Mouse (Mus musculus): ENCODE results near the gene Celf5. TPM values are rescaled to one million over a fixed set of nuclear protein-coding genes. Genes with fewer than 3 reads are reported as not detected.

Celf5 gene
- polyA plus RNA-seq, 1 experiment = 309 TPM

DNA sequence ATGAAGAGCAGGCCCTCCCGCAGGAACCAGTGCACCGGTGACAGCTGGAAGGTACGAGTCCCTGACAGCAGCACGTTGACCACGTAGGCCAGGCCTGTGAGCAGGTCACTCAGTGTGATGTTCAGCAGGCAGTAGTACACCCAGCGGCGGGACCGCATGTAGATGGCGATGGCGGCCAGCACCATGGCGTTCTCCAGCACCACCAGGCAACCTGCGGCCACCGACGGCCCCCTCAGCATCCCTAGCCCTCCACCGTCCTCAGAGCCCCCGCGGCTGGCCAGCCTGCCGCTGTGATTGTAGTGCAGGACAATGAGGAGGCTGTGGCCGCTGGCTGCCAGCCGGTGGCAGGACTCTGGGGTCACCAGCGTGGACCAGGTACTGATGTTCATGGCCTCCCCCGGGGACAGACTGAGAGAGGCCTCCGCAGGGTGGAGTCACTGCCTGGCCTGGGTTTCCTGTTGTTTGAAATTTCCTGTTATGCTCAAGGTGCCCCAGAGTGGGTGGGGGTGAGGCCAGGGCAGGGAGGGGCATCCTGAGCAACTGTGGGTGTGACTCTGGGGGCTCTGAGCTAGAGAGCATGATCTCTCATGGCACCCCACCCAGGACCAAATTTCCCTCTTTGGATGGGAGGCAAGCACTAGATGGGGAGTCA, 16.9 kb upstream of the Celf5 start:
- H3K4me3 ChIP-seq (ENCODE audit: insufficient read depth, low read length) = no peak overlapping the region
- peaks cover 4% of the 10 kb centered on the region for H3K4me1 ChIP-seq (ENCODE audit: control insufficient read depth, insufficient read depth, low read length)
- H3K27ac ChIP-seq (ENCODE audit: insufficient read depth, low read length) = peak overlapping the region; percentile 7; the same call in 1 of the 2 replicates
- TF ChIP-seq CTCF (IDR thresholded peaks at IDR 0.05; ENCODE audit: extremely low read depth, insufficient read depth, low read length) (no peak), POLR2A (IDR thresholded peaks at IDR 0.05; ENCODE audit: extremely low read depth, insufficient read depth, low read length) (no peak)

DNA sequence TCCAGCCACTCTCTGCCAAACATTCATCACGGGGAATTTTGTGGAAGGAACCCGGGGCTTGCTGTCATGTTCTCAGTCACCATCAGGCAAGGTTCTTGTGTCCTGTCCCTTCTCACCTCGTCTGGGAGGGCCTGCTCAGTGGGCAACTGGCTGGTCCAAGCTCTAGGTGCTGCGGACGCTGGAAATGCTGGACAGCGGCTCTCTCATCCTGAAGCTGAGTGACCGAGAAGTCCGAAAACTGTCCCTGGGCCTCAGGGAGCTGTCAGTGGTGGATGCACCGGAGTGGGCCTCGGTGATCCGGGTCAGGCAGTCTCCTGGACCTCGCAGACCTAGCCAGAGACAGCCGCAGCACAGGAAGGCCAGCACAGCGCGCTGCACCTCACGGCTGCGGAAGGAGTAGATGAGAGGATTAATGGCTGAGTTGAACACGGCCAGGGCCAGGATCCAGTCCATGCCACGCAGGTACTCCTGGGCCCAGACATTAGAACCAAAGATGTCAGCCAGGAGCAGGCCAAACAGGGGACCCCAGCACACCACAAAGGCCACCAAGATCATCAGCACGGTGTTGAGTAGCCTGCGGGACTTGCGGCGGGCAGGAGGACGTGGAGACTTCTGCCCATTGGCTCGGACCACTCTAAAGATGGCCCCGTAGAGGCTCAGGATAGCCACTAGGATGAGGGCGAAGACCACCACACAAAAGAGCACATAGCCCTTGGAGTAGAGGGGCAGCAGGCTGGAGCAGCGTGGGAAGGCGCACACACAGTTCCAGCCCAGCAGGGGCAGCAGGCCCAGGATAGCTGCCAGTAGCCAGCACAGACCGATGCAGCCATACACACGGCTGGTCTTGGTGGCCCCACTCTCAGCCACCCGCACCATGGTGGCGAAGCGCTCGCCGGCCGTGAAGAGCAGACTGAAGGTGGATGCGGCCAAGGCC, 16.1 kb upstream of the Celf5 start:
- H3K4me1 ChIP-seq (ENCODE audit: control insufficient read depth, insufficient read depth, low read length) = peaks cover 4% of the 10 kb centered on the region
- no peak for TF ChIP-seq POLR2A (IDR thresholded peaks at IDR 0.05; ENCODE audit: extremely low read depth, insufficient read depth, low read length)
- TF ChIP-seq CTCF (IDR thresholded peaks at IDR 0.05; ENCODE audit: extremely low read depth, insufficient read depth, low read length) = no peak
- H3K27ac ChIP-seq (ENCODE audit: insufficient read depth, low read length) = peak overlapping the region; percentile 7; the same call in 1 of the 2 replicates
- H3K4me3 ChIP-seq (ENCODE audit: insufficient read depth, low read length) = no peak overlapping the region

DNA sequence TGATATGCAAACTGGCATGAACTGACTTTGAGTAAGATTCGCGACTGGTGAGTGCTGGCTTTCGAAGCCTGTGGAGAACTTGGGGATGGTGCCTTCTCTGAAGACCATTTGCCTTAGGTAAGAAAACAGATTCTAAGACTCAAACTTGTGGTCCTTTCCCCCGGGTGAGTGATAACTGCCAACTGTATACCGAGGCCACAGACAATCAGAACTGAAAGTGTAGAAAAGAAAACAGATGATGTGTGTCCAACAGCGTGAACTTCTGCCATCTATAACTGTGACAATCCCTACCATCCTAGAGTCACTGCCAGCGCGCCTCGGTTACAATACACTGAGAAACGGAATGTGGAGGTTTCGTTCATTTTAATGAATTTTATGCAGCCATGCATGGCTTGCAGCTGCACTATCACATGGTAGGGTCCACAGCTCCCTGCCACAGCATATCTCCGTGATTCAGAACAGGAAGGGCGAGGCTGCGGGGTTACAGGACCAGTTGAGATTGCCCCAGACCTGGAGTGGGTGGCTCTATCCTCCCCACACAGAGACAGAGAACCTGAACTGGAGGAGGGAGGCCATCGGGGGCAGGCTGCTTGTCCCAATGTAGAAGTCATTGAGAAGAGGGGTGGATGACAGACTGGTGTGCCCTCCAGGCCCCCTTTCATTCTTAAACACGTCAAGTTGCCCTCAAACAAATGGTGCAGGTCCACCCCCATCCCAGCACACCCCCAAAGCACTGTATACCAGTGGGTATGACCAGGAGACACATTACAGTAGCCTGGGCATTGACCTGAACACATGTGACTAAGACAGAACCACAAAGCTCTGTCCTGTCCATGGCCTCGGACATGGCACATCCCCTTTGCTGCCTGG, 15.1 kb upstream of the Celf5 start:
- no peak for TF ChIP-seq CTCF (IDR thresholded peaks at IDR 0.05; ENCODE audit: extremely low read depth, insufficient read depth, low read length)
- TF ChIP-seq POLR2A (IDR thresholded peaks at IDR 0.05; ENCODE audit: extremely low read depth, insufficient read depth, low read length) = no peak
- Histone ChIP-seq H3K4me1 (ENCODE audit: control insufficient read depth, insufficient read depth, low read length) (peaks cover 4% of the 10 kb centered on the region), H3K4me3 (ENCODE audit: insufficient read depth, low read length) (peak overlapping the region; percentile 87; the same call in 1 of the 2 replicates), H3K27ac (ENCODE audit: insufficient read depth, low read length) (no peak overlapping the region)

DNA sequence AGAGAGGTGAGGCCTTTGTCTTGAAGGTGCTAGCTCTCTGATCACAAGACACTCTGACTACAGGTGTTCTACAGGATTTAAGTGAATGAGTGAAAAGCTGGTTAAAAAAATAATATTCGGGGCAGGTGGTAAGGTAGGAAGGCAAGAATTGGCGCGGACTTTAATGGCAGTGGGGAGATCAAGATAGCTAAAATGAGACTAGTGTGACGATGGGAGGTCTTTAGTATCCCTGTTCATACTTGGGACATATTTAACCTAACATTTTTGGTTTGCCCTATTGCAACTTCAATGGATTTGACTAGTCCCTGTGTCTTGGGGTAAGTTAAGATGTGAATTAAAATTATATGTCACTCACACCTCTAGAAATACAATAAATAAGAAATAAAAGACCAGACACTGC, 14.5 kb upstream of the Celf5 start:
- TF ChIP-seq CTCF (IDR thresholded peaks at IDR 0.05; ENCODE audit: extremely low read depth, insufficient read depth, low read length) = no peak
- no peak for TF ChIP-seq POLR2A (IDR thresholded peaks at IDR 0.05; ENCODE audit: extremely low read depth, insufficient read depth, low read length)
- no peak overlapping the region for H3K27ac ChIP-seq (ENCODE audit: insufficient read depth, low read length)
- peaks cover 4% of the 10 kb centered on the region for H3K4me1 ChIP-seq (ENCODE audit: control insufficient read depth, insufficient read depth, low read length)
- peak overlapping the region; percentile 87; the same call in 1 of the 2 replicates for H3K4me3 ChIP-seq (ENCODE audit: insufficient read depth, low read length)

DNA sequence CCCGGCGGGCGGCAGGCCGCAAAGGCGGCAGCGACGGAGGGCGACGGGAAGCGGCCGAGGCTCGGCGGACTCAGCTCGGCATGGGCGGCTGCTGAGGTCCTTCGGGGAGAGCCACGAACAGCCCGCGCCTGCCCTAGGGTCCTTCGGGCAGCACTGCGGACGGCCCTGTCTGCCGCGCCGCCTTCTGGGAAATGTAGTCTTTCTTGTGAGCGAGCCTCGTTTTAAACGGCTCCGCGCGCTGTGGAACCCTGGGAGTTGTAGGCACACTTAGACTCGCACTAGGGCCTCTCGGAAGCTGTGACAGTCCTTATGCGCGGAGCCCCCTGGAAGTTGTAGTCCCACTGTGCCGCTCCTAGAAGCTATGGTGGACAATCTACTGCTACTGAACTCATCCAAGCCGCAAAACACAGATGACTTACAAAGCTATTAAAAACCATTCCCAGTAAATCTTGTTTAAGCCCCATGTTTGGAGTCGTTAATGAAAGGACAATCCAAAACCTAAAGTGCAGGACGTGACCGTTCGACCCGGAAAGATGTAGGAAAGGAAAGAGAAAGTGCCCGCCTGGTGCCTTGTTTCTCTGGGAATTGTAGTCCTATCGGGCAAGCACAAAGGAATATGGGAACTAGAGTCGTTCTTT, 13.9 kb upstream of the Celf5 start, which contains the start of gene Ncln:
Ncln (minus strand) TSS at position 129 of the 638 bp plus-strand sequence.
- TF ChIP-seq POLR2A (IDR thresholded peaks at IDR 0.05; ENCODE audit: extremely low read depth, insufficient read depth, low read length) = peak; percentile 47; the same call in 1 of the 2 replicates
- TF ChIP-seq CTCF (IDR thresholded peaks at IDR 0.05; ENCODE audit: extremely low read depth, insufficient read depth, low read length) = no peak
- H3K4me1 ChIP-seq (ENCODE audit: control insufficient read depth, insufficient read depth, low read length) = peaks cover 4% of the 10 kb centered on the region
- H3K27ac ChIP-seq (ENCODE audit: insufficient read depth, low read length) = peak within 1 kb of the TSS; percentile 61; the same call in 1 of the 2 replicates
- peak within 1 kb of the TSS; percentile 87 for H3K4me3 ChIP-seq (ENCODE audit: insufficient read depth, low read length)

DNA sequence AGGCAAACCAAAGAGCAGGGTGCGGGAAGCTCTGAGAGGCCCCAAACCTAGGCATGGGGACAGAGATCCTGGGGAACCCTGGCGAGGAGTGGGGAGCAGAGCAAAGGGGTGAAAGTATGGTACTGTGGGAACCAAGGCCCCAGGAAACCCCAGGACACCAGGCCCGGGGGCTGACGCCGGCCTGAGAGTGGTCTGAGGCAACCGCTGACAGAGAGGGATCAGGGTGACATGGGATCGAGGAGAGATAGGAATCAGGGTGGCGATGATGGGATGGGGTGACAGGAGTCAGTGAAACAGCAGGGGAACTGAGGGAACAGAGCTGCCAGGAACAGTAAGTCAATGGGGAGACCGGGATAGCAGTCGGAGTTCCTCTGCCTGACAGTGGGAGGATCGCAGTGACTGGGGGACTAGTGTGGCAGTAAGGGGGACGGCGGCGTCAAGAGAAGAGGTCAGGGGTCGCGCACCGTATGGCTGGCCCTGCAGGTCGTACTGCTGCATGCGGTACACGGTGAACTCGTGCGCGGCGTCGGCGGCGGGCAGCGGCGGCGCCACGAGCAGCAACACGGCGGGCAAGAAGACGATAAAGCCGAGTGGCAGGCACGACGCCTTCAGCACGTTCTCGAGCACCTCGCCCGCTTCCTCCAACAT, 13.2 kb upstream of the Celf5 start:
- no peak for TF ChIP-seq CTCF (IDR thresholded peaks at IDR 0.05; ENCODE audit: extremely low read depth, insufficient read depth, low read length)
- TF ChIP-seq POLR2A (IDR thresholded peaks at IDR 0.05; ENCODE audit: extremely low read depth, insufficient read depth, low read length) = no peak
- peak overlapping the region; percentile 87 for H3K4me3 ChIP-seq (ENCODE audit: insufficient read depth, low read length)
- H3K27ac ChIP-seq (ENCODE audit: insufficient read depth, low read length) = peak overlapping the region; percentile 3; the same call in 1 of the 2 replicates
- peaks cover 4% of the 10 kb centered on the region for H3K4me1 ChIP-seq (ENCODE audit: control insufficient read depth, insufficient read depth, low read length)

DNA sequence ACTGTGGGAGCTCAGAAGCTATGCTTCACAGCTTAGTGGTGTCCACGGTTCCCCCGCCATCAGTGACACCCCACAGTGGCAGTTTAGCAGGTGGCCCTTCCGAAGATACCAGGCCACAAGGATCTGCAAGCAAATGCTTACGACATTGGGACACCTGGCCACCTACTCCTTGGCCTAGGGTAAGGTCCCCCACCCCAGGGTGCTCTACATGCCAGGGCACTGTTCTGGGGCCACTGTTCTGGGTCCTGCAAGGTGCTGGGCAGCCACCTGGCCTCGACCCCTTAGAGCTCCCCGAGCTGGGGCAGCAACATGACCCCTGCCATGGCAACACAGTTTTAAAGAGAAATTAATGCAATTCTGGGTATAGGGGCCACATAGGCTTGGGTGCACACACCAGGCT, 12.6 kb upstream of the Celf5 start:
- no peak for TF ChIP-seq POLR2A (IDR thresholded peaks at IDR 0.05; ENCODE audit: extremely low read depth, insufficient read depth, low read length)
- no peak for TF ChIP-seq CTCF (IDR thresholded peaks at IDR 0.05; ENCODE audit: extremely low read depth, insufficient read depth, low read length)
- H3K27ac ChIP-seq (ENCODE audit: insufficient read depth, low read length) = no peak overlapping the region
- H3K4me1 ChIP-seq (ENCODE audit: control insufficient read depth, insufficient read depth, low read length) = peaks cover 4% of the 10 kb centered on the region
- peak overlapping the region; percentile 87 for H3K4me3 ChIP-seq (ENCODE audit: insufficient read depth, low read length)

All from cortical plate, adult 2 months (tissue).